Mouse (Mus musculus) heart, embryonic 13.5 days (tissue): ENCODE data around the gene Cdhr5. TPM values are rescaled to one million over a fixed set of nuclear protein-coding genes. Genes with fewer than 3 reads are reported as not detected.

Experiments
- ATAC-seq: fragments of 200-750 bp; cut with Nextera tagmentation; 2 replicates; pipeline ENCODE4 v1.8.0; 2017; ENCODE audit warnings: moderate TSS enrichment; ENCODE audit not compliant: insufficient number of reproducible peaks, low FRiP score, low TSS enrichment; ENCODE audit errors: extremely low read depth
- H3K27ac ChIP-seq: fragments of 300-500 bp; sonication (generic); replicated peaks from 2 replicates; pipeline ENCODE4 v1.5.1; 2015; ENCODE audit warnings: moderate library complexity, mild to moderate bottlenecking, inconsistent platforms
- H3K27me3 ChIP-seq: fragments of 300-500 bp; sonication (generic); replicated peaks from 2 replicates; pipeline ENCODE4 v1.6.1; 2015; ENCODE audit warnings: mild to moderate bottlenecking, inconsistent platforms
- H3K36me3 ChIP-seq: fragments of 300-500 bp; sonication (generic); 2 replicates; pipeline ENCODE4 v1.6.1; 2015; ENCODE audit warnings: mild to moderate bottlenecking, inconsistent platforms
- H3K4me1 ChIP-seq: fragments of 300-500 bp; sonication (generic); 2 replicates; pipeline ENCODE4 v1.6.1; 2015; ENCODE audit warnings: inconsistent platforms
- H3K4me2 ChIP-seq: fragments of 300-500 bp; sonication (generic); 2 replicates; pipeline ENCODE4 v1.6.1; 2015; ENCODE audit warnings: inconsistent platforms, mild to moderate bottlenecking, moderate library complexity
- H3K4me3 ChIP-seq: fragments of 300-500 bp; sonication (generic); 2 replicates; pipeline ENCODE4 v1.5.1; 2015; ENCODE audit warnings: moderate library complexity, mild to moderate bottlenecking, inconsistent platforms
- H3K9ac ChIP-seq: fragments of 300-500 bp; sonication (generic); 2 replicates; pipeline ENCODE4 v1.6.1; 2015; ENCODE audit warnings: inconsistent platforms, mild to moderate bottlenecking, moderate library complexity
- H3K9me3 ChIP-seq: fragments of 300-500 bp; sonication (generic); 2 replicates; pipeline ENCODE4 v1.6.1; 2016; ENCODE audit warnings: inconsistent platforms
- WGBS: fragments of 180-500 bp; shearing (Covaris S2); methylation state at CpG from one replicate; pipeline ENCODE4 v1.1.7; 2015; ENCODE audit warnings: mixed read lengths; 5-methylcytosine and 5-hydroxymethylcytosine counted together
- polyA plus RNA-seq: library from polyadenylated mRNA; unstranded; fragments of >200 nt; fragmentation: Nextera tagmentation; extraction: Ambion mirVana; gene quantifications from 2 replicates; pipeline ENCODE4 v1.2.1, GENCODE M21; 2015

Gene Cdhr5
- polyA plus RNA-seq: not detected in 2 replicates

GRCm38 (mm10) chr7:141276546-141276945 lies at the start of gene Cdhr5:
Gene Cdhr5 (minus strand): TSS chr7:141276786.
- Histone ChIP-seq H3K27me3 (peaks cover 39% of the 10 kb centered on the region), H3K9ac (no peak within 1 kb of the TSS), H3K4me1 (peaks cover 12% of the 10 kb centered on the region), H3K4me2 (no peak within 1 kb of the TSS), H3K36me3 (no peaks in the 10 kb centered on the region), H3K27ac (no peak within 1 kb of the TSS), H3K9me3 (no peaks in the 10 kb centered on the region), H3K4me3 (no peak within 1 kb of the TSS)
- WGBS: 71% methylated on average over 11 of the region's 11 CpGs
- no peak for ATAC-seq

GRCm38 (mm10) chr7:141324686-141325085 lies 48.1 kb upstream of the Cdhr5 start:
- ATAC-seq: no peak
- no peak overlapping the region for H3K4me2 ChIP-seq
- peak overlapping the region; percentile 52 for H3K9ac ChIP-seq
- H3K4me3 ChIP-seq: no peak overlapping the region
- no peak overlapping the region for H3K27ac ChIP-seq
- H3K4me1 ChIP-seq: peaks cover 26% of the 10 kb centered on the region
- no peaks in the 10 kb centered on the region for H3K27me3 ChIP-seq
- H3K9me3 ChIP-seq: no peaks in the 10 kb centered on the region
- 97% methylated on average over 1 of the region's 1 CpGs for WGBS
- H3K36me3 ChIP-seq: peaks cover 49% of the 10 kb centered on the region

- Histone ChIP-seq H3K9ac (no peak overlapping the region), H3K27me3 (no peaks in the 10 kb centered on the region), H3K4me1 (0 out of 2 replicates have a peak, but pooled peaks cover 5% of the 10 kb centered on the region), H3K36me3 (peaks cover 100% of the 10 kb centered on the region), H3K4me2 (no peak overlapping the region), H3K9me3 (no peaks in the 10 kb centered on the region), H3K27ac (no peak overlapping the region), H3K4me3 (no peak overlapping the region)
- no peak for ATAC-seq
- 83% methylated on average over 2 of the region's 2 CpGs for WGBS
These were observed 42.9 kb upstream of the Cdhr5 start for GRCm38 (mm10) chr7:141319446-141319845.

GRCm38 (mm10) chr7:141317619-141318132 lies 41.1 kb upstream of the Cdhr5 start:
- Histone ChIP-seq H3K9ac (no peak overlapping the region), H3K4me3 (no peak overlapping the region), H3K4me2 (no peak overlapping the region), H3K36me3 (peaks cover 99% of the 10 kb centered on the region), H3K27ac (no peak overlapping the region), H3K27me3 (no peaks in the 10 kb centered on the region), H3K9me3 (no peaks in the 10 kb centered on the region), H3K4me1 (0 out of 2 replicates have a peak, but pooled peaks cover 5% of the 10 kb centered on the region)
- no peak for ATAC-seq
- 72% methylated on average over 1 of the region's 1 CpGs for WGBS

GRCm38 (mm10) chr7:141315974-141316373 lies 39.4 kb upstream of the Cdhr5 start:
- Histone ChIP-seq H3K4me2 (no peak overlapping the region), H3K4me3 (no peak overlapping the region), H3K9ac (no peak overlapping the region), H3K27ac (no peak overlapping the region), H3K27me3 (no peaks in the 10 kb centered on the region), H3K4me1 (0 out of 2 replicates have a peak, but pooled peaks cover 5% of the 10 kb centered on the region), H3K9me3 (no peaks in the 10 kb centered on the region), H3K36me3 (peaks cover 99% of the 10 kb centered on the region)
- WGBS: 75% methylated on average over 5 of the region's 5 CpGs
- ATAC-seq: no peak

GRCm38 (mm10) chr7:141315076-141315475 lies 38.5 kb upstream of the Cdhr5 start:
- Histone ChIP-seq H3K36me3 (peaks cover 99% of the 10 kb centered on the region), H3K4me2 (no peak overlapping the region), H3K9ac (no peak overlapping the region), H3K4me3 (no peak overlapping the region), H3K27me3 (no peaks in the 10 kb centered on the region), H3K9me3 (no peaks in the 10 kb centered on the region), H3K27ac (no peak overlapping the region), H3K4me1 (0 out of 2 replicates have a peak, but pooled peaks cover 5% of the 10 kb centered on the region)
- WGBS: 79% methylated on average over 8 of the region's 8 CpGs
- ATAC-seq: no peak

GRCm38 (mm10) chr7:141314416-141314815 lies 37.8 kb upstream of the Cdhr5 start:
- Histone ChIP-seq H3K4me2 (no peak overlapping the region), H3K36me3 (peaks cover 99% of the 10 kb centered on the region), H3K27ac (no peak overlapping the region), H3K9me3 (no peaks in the 10 kb centered on the region), H3K4me1 (0 out of 2 replicates have a peak, but pooled peaks cover 4% of the 10 kb centered on the region), H3K27me3 (no peaks in the 10 kb centered on the region), H3K4me3 (no peak overlapping the region), H3K9ac (0 out of 2 replicates have a peak overlapping the region, but pooled peaks have one; percentile 28)
- WGBS: 79% methylated on average over 2 of the region's 2 CpGs
- no peak for ATAC-seq

GRCm38 (mm10) chr7:141304537-141304936 lies 28.0 kb upstream of the Cdhr5 start:
- 89% methylated on average over 4 of the region's 4 CpGs for WGBS

GRCm38 (mm10) chr7:141302702-141303268 lies 26.2 kb upstream of the Cdhr5 start:
- H3K27me3 ChIP-seq: no peaks in the 10 kb centered on the region
- no peak overlapping the region for H3K27ac ChIP-seq
- no peak overlapping the region for H3K9ac ChIP-seq
- H3K36me3 ChIP-seq: peaks cover 96% of the 10 kb centered on the region
- no peaks in the 10 kb centered on the region for H3K9me3 ChIP-seq
- no peak overlapping the region for H3K4me2 ChIP-seq
- WGBS: 91% methylated on average over 1 of the region's 1 CpGs
- no peak overlapping the region for H3K4me3 ChIP-seq
- ATAC-seq: no peak
- no peaks in the 10 kb centered on the region for H3K4me1 ChIP-seq

More at GRCm38 (mm10) chr7:141304537-141304936, 28.0 kb upstream of the Cdhr5 start:
- 0 out of 2 replicates have a peak, but pooled peaks cover 3% of the 10 kb centered on the region for H3K4me1 ChIP-seq
- no peak overlapping the region for H3K9ac ChIP-seq
- no peak for ATAC-seq
- no peak overlapping the region for H3K27ac ChIP-seq
- no peaks in the 10 kb centered on the region for H3K27me3 ChIP-seq
- H3K4me2 ChIP-seq: no peak overlapping the region
- no peaks in the 10 kb centered on the region for H3K9me3 ChIP-seq
- peaks cover 99% of the 10 kb centered on the region for H3K36me3 ChIP-seq
- no peak overlapping the region for H3K4me3 ChIP-seq

GRCm38 (mm10) chr7:141301386-141301785 lies 24.8 kb upstream of the Cdhr5 start:
- no peak overlapping the region for H3K4me3 ChIP-seq
- no peak for ATAC-seq
- no peak overlapping the region for H3K27ac ChIP-seq
- 88% methylated on average over 9 of the region's 9 CpGs for WGBS
- H3K4me2 ChIP-seq: no peak overlapping the region
- no peak overlapping the region for H3K9ac ChIP-seq
- peaks cover 2% of the 10 kb centered on the region; the same call in 1 of the 2 replicates for H3K27me3 ChIP-seq
- no peaks in the 10 kb centered on the region for H3K9me3 ChIP-seq
- no peaks in the 10 kb centered on the region for H3K4me1 ChIP-seq
- H3K36me3 ChIP-seq: peaks cover 94% of the 10 kb centered on the region

- no peak for ATAC-seq
- H3K4me1 ChIP-seq: peaks cover 8% of the 10 kb centered on the region
- no peak overlapping the region for H3K27ac ChIP-seq
- peaks cover 25% of the 10 kb centered on the region for H3K27me3 ChIP-seq
- H3K9me3 ChIP-seq: no peaks in the 10 kb centered on the region
- peaks cover 72% of the 10 kb centered on the region for H3K36me3 ChIP-seq
- H3K4me3 ChIP-seq: no peak overlapping the region
- H3K9ac ChIP-seq: no peak overlapping the region
- H3K4me2 ChIP-seq: no peak overlapping the region
- 88% methylated on average over 8 of the region's 8 CpGs for WGBS
These were observed 22.6 kb upstream of the Cdhr5 start for GRCm38 (mm10) chr7:141299175-141299574.
